Mouse (Mus musculus) heart, postnatal 0 days (tissue): ENCODE measurements around the gene Pdzd8.

Source experiments
- CTCF ChIP-seq: IDR thresholded peaks from 2 replicates; pipeline ENCODE4 v1.5.1; 2016; ENCODE audit warnings: antibody characterized with exemption, control low read depth, low read depth
- EP300 ChIP-seq: IDR thresholded peaks from 2 replicates; pipeline ENCODE4 v1.6.1; 2016; ENCODE audit warnings: antibody characterized with exemption, low read depth

- TF ChIP-seq CTCF (no peak), EP300 (no peak)
Observed at GRCm38 (mm10) chr19:59382416-59382917, 36.9 kb upstream of the Pdzd8 start.
